Mouse (Mus musculus) ES-Bruce4 (cell line): ENCODE results near the gene Ephb6.

Source experiments
- CTCF ChIP-seq: IDR thresholded peaks from one replicate; pipeline ENCODE4 v1.8.1; 2011; ENCODE audit warnings: low read depth, low read length
- EP300 ChIP-seq: IDR thresholded peaks from 2 replicates; pipeline ENCODE4 v1.6.1; 2011; ENCODE audit warnings: low read depth, low read length; ENCODE audit not compliant: insufficient read depth

GRCm38 (mm10) chr6:41620173-41620798, 15.0 kb downstream of the Ephb6 start:
- no peak for TF ChIP-seq CTCF
- no peak for TF ChIP-seq EP300
